Mouse (Mus musculus): ENCODE results near the gene Smoc1.
A peak's percentile ranks its signal among the peaks of the same experiment; 100 is the strongest.

The Smoc1 gene

DNA sequence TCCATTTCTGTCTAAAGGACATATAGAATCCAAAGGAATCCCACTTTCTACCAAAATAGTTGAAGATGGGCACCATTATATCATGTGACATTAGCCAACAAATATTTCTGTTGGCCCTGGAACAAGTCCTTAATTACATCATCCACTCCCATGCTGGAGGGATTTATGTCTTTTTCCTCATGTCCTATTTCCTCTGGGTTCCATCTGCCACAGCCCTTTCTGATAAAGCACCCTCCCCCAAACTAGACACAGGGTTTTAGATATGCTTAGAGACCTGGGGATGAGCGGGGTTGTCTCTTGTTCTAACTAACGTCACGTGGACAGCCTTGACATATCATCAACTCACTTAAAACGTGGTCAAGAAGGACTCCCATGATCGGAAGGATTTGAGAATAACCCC, 102.1 kb downstream of the Smoc1 start:
- DNase-seq (ENCODE audit: low spot score in 2 of 2), result no peak

DNA sequence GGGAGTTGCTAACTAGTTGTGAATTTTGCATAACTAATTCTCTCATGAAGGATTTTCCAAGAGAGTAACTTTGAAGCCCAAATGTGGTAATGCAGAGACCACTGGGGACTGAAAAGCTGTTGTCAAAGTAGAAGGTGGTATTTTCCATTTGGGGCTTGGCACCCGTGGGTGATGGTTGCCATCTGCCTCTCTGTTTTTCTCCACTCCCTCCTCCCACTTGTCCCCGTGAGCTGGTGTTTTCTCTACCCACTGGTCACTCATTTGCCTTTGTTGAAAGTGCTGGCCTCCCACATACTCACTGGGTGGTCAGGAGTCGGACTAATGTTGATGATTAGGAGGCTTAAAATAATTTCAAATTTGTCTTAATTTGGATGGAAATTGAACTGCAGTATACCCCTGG, 104.1 kb downstream of the Smoc1 start:
- no peak for DNase-seq (ENCODE audit: low spot score in 2 of 2)

DNA sequence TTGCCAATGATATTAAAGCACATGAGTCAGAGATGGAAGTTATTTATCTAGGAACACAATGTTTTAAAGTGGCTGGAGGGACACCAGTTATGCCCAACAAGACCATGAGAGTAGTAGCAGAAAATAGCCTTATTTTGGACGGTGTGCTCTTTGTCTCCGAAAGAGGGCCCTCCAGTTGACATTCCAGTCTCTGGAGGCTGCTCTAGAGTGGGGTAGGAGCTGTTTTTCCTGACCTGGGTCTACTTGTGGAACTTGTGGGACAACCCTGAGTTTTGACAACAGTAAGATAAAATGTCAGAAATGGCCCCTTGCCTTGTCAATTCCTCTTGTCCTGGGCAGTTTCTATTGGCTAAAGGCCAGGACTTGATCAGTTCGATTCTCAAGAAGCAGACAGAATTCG, 104.5 kb downstream of the Smoc1 start:
- no peak for DNase-seq (ENCODE audit: low spot score in 2 of 2)

DNA sequence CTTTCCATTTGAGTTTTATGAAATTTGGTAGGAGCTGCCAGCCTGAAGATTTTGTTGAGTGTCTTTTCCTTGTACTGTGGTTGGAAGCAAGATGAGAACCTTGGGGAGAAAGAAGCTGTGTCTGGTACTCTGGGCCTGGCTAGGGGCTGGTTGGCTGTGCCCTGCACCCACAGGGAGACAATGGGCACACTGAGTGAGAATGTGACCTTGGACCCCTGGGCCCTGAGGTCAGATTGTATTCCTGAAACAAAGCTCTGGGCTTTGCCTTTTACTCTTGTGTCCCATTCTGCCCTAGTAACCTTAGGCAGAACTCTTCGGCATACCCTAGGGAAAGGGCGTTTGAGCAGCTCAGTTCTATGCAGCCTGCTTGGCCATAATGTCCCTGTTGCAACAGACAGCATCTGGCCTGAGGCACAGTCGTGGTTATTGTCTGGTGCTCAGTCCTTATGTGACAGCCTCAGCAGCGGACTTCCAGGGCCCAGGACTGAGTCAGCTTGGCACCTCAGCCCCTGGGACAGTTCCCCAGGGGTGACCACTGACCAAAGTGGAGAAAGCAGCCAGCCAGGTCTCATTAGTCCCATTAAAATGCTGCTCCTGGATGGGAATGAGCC, 106.6 kb downstream of the Smoc1 start:
- no peak for DNase-seq (ENCODE audit: low spot score in 2 of 2)

DNA sequence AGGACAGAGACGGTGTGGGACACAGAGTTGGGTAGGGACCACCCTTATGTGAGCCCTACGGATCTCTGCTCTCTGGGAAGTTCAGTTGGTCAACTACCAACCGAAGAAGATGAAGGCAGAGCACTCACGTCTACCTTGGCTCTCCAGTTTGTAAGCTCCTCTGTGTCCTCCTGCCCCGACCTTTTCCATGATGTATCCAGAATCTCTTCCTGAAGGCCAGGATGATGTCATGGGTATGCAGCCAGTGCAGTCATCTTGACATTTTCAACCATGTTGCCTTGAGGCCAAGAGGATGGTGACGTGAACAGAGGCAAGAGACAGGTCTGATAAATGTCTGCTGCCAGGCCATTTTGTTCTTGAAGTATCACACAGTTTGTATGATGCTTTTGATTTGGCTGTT, 111.6 kb downstream of the Smoc1 start:
- DNase-seq (ENCODE audit: low spot score in 2 of 2), result no peak

DNA sequence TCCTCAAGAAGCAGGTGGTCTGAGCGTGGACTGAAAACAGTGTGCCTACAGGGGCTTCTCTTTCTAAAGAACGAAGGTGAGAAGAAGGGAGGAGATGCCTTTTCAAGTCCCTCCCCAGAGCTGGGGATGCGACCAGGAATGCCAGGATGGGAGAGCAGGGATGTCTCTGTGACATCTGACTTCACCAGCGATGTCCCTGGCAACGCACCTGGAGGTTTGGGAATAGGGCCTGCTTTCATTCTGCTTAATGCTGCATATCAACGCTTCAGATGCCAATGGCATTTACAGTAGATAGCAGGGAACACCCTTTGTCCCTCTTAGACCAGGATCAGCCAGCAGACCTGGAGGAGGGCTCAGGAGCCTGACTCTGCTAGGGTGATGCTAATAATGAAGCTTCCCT, 112.9 kb downstream of the Smoc1 start:
- no peak for DNase-seq (ENCODE audit: low spot score in 2 of 2)

DNA sequence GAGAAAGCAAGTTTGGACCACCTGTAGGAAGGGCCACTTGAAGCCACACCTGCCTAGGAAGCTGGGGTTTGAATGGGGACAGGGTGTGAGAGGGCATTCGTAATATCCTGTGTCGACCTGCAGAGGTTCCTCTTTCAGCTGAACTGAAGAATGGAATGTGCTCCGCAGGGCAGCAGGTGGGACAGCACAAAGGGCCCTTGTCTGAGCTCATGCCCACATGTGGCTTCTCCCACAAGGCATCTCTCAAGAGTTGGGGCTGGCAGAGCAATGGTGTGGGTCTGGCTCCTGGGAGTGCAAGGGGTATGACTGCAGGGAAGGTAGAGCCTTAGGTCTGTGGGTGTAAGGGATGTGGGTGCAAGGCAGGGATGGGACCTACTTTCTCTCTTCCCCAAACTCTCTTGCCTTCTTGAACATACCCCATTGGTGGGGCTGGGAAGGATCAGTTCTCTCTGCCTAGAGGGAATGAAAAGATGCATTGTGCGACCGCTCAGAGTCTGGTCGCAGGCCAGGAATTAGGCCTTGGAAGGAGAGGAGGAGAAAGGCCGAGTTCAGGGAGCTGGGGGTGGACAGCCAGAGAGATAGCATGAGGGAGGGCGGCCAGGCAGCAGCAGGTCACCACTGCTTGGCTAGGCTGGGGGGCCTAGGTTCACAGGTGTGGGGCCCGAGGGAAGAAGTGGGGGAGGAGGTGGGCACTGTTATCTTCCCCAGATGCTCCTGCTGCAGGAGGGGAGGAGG, 114.2 kb downstream of the Smoc1 start:
- DNase-seq (ENCODE audit: low spot score in 2 of 2), result no peak

DNA sequence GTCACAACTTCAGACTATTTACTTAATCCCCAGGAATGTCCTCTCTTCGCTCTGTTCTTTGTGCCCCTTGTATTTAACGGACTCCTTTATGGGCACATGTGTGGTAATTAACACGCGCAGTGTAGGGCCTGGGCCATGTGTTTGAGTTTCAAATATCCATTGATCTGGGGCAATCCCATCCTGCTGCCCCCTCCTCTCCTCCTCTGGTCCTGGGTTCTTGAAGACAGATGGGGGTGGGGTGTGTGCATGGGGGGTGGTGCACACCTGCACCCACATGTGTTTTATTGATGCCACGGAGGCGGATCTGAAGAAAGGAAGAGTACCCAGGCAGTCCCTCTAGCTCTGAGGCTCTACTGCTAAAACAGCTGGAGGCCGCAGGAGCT, 114.7 kb downstream of the Smoc1 start:
- DNase-seq (ENCODE audit: low spot score in 2 of 2), result no peak

DNA sequence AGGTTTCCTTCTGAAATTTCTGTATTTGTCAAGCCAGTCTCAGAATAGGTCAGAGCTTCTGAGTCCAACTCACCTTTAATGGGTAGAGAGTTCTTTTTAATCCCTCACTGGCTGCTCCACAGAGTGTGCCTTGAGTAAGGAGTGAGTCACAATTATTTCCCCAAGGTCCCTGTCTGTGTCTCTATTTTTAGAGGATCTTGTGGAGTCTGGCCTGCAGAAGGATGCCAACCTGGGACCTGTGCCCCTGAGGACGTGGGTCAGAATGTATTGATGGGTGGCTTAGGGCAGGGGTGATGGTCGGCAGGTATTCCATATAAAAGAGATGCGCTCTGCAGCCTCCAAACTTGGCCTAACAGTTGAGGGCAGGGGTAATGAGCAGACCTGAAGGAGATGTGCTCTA, 115.6 kb downstream of the Smoc1 start:
- DNase-seq (ENCODE audit: low spot score in 2 of 2), result no peak

DNA sequence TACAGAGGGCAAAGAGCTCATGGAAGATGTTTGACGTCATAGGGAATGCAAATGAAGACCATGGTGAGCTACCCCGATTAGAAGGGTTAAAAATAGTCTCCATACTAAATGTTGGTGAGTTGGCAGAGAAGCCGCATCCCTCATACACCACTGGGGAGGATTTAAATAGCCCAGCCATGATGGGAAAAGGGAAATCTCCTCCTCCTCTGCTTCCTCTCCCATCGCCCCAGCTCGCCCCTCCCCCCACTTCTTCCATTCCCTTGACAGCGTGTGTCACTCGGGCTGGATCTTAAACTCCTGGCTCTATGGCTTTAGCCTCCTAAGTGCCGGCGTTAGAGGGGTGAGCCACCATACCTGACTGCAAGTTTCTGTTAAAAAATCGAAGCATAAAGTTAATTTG, 117.6 kb downstream of the Smoc1 start:
- DNase-seq (ENCODE audit: low spot score in 2 of 2), result no peak

DNA sequence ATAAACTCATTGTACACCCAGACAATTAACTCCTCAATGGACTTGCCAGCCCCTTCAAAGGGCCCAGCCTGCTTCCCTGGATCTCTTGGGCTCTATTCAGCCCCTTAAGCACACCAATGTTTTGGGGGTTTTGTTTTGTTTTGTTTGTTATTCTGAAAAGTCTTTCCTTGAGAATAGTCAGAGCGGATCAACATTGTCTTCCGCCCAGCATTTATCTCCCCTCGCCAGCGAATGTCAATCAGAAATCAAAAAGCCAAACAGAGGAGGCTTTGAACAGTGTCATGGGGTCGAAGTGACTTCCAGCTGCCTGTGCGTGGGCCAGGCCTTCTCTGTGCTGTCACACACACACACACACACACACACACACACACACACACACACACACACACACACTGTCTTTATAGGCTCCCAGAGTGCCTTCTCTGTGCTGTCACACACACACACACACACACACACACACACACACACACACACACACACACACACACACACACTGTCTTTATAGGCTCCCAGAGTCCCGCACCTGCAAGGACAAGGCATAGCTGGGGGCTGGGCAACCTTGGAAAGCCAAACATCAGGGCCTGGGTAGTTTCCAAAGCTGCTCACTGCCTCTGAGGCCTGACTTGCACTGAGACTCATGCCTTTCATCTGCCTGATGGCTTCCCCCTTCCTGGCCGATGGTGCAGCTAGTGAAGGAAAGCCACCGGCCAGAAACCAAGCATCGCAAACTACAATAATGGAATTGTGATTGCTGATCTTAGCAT, 120.0 kb downstream of the Smoc1 start:
- DNase-seq (ENCODE audit: low spot score in 2 of 2), result no peak

DNA sequence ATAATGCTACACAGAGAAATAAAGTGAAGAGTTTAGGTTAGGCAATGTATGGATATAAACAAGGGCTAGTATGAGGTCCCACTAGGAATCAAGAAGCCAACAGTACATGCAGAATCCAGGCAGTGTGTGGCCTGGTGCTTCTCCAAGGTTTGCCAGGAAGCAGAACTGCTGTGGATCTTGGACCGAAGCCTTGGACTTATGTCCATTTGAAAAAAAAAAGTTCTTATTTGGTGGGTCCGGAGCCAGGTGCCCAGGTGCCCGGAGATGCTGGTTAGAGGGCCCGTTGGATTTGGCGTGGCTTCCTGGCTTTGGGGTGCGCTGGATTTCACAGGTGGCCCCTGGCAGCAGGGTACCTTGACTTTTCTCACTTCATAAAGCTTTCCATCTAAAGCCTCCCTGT, 121.3 kb downstream of the Smoc1 start:
- DNase-seq (ENCODE audit: low spot score in 2 of 2), result no peak

DNA sequence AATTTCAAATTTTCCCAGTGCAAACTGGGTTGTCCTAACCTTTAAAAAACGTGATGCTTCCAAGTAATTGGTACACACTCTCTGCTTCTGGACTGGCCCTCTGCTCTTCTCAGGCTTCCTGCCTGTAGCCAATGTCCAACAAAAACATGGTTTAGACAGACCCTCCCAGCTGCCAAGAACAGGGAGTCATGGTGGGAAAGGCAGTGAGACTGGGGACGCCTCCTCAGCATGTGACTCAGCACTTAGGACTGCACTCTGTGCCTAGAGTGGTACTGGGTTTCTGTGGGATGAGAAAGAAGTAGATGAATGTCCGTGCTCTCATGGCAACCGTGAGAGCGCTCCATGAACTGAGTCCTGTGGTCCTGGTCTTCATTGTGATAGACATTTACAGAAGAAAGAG, 124.3 kb downstream of the Smoc1 start:
- no peak for DNase-seq (ENCODE audit: low spot score in 2 of 2)

DNA sequence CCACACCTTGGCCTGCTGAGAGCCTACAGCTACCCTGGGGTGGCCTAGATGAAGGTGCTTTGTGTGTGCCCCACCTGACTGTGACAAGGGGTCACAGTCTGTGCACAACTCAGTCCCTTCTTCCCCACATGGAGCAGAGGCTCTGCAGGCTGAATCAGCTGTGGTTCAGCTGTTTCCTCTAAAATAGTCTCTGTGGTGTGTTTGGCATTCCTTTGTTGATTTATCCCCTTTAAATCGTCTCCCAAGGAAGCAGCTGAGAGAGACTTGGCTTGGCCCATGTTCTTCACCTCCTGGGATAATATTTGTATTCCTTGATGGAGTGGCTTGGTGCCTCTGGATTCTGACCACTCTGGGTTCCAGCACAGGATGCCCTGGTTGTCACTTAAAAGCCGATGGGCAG, 125.5 kb downstream of the Smoc1 start:
- DNase-seq (ENCODE audit: low spot score in 2 of 2), result no peak

DNA sequence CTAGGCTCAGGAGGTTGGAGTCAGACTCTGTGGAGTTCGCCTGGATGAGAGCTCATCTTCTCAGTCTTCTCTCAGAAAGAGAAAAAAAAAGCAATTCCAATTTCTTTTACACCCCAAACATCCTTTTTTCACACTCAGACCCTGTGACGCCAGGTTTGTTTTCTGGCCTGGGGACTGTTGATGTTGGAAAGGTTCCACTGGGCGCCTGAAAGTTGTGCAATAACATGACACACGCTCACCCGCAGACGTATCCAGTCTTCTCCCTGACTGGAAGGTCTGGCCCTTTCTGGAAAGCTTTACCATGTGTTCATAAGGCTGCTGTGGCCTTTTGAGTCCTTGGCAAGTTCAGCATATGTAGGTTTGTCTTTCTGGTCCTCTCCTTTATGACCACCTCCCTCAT, 129.1 kb downstream of the Smoc1 start:
- DNase-seq (ENCODE audit: low spot score in 2 of 2), result no peak

DNA sequence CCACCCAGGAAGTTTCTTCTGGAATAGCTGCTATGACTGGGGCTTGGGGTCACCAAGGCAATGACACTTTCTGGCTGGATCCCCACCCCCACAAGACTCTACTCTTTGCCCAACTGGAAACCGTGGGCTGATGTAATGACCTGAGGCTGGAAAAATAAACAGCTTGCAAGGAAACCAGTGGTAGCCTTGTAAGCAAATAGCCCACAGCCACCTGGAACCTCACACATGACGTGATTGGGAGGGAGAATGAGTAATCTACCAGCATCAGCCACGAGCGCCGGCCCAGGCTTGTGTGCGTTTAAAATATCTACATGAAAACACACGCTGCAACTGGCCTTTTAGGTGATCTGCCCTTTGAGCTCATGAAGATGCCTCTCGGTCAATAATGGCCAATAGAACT, 130.2 kb downstream of the Smoc1 start:
- no peak for DNase-seq (ENCODE audit: low spot score in 2 of 2)

DNA sequence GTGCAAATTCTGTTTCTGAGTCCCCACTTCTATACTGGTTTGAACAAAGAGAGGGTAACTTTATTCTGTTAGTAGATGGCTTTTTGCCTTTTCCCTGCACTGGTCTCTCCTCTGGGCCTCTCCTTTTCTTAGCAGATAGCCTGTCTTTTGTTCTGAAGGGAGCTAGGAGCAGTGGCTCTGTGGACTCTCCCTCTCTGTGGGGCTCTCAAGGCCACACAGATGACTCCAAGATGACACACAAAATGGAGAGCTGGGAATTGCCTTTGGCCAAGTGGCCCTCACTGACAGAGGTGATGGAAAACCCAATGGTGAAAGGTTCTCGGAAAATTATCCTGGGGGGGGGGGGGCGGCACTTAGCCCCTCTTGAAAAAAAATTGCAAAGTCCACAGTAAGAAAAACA, 133.3 kb downstream of the Smoc1 start:
- DNase-seq (ENCODE audit: low spot score in 2 of 2), result no peak

DNA sequence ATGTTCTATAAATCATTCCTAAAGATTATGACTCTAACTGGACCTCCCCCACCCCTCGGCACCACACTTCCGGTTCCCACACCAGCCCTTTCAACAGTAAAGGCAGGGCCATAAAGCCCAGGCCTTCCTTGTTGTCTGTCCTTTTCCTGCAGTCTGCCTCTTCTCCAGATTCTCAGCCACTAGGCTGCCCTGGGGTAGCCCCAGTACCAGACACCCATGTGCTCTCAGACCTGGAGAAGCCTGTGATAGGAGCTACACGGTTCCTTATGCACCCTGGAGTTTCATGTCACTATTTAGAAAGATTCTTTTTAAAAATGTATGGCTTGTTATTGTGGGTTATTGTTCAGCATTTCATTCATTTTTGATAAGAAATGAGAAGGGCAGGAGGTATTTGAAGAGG, 133.8 kb downstream of the Smoc1 start:
- no peak for DNase-seq (ENCODE audit: low spot score in 2 of 2)

DNA sequence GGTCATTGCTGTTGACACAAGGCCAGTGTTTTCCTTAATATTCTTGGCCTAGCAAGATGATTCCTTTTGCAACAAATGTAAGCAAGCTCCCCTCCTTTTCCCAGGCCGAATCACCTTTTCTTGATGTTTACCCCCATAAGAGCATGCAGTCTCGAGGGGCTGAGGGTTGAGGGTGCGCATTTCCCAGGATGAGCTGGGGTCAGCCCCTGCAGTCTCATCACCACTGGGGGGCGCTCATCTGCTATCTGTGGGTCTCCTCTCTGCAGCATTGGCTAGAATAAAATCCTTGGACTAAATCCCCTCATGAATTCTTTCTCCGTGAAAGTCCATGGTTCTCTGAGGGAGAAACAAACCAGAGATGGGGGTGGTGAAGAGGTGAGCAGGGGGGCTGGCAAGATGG, 134.2 kb downstream of the Smoc1 start:
- peak in 1 of 2 experiments; percentile 50 for DNase-seq (ENCODE audit: low spot score in 2 of 2)

DNA sequence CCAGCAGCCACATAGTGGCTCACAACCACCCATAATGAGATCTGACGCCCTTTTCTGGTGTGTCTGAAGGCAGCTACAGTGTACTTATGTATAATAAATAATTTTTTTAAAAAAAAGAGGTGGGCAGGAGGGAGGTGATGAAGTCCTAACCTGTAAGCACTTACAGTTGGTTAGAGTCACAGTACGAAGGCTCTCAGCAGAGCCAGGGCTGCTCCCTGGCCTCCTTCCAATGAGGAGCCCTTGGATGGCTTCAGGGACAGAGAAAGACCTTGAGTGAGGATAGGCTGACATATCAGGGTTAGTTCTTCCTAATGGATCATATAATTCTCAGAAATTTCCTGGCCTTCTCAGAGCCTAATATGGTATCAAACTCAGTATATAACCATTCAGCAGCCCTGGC, 134.7 kb downstream of the Smoc1 start:
- no peak for DNase-seq (ENCODE audit: low spot score in 2 of 2)

DNA sequence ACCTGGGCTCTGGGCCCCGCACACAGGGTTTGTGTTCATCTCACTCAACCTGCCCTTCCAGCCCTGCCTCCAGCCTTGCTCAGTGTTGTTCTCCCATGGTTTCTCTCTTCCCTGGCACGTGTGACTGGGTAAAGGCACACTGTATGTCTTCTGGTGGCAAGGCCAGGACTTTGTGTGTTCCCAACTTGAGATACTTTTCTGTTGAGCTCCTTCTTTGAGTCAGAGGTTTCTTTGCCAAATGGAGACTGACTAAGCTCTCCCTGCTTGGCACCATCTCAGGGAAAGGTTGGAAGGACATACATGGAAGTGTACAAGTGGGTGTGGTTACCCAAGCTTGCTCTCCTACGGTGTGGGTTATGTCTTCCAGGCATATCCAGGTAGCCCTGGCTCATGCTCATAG, 136.5 kb downstream of the Smoc1 start:
- no peak for DNase-seq (ENCODE audit: low spot score in 2 of 2)

DNA sequence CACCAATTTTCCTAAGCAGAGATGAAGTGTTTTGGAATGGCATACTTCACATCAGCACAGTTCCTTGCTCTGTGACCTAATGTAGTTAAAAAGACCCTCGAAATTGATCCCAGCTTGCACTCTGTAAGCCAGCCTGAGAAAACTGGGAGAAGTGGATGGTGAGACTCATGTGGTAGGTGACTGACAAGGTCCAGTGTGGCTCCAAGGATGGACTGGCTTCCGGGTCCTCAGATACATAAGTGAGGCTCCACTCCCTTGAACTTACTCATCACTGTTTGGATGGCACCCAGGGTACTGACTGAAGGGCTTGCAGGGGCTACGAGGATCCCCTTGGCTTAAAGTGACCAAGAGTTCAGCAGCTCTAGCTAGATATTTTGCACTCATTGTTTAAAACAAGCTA, 137.0 kb downstream of the Smoc1 start:
- no peak for DNase-seq (ENCODE audit: low spot score in 2 of 2)

DNA sequence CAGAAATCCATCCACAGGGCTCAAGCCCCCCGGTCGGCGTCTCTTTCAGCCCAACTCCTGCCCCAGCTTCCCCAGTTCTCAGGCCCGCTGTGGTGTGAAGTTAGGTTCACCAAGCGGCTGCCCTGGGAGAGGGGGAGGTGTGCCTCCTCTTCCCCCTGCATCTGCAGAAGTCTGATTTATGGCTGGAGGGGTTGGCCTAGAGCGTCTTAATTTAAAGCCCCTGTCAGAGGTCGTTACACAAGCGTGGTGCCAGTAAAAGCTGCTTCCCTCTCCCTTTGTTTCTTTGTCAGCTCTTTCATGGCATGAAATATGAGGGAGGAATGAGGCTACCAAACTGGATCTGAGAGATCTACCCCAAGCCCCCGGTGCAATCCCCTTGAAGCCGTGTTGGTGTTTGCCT, 139.5 kb downstream of the Smoc1 start:
- DNase-seq (ENCODE audit: low spot score in 2 of 2), result no peak

Measured in thymus, postnatal 10 days (tissue).